Mouse (Mus musculus): ENCODE measurements around the gene Cisd3. TPM values are rescaled to one million over a fixed set of nuclear protein-coding genes. Genes with fewer than 3 reads are reported as not detected.

Cisd3 gene
- polyA plus RNA-seq, 1 experiment from 2014 or later: 42.4 TPM

- Histone ChIP-seq H3K9ac (ENCODE audit: low read depth, low read length) (peak overlapping the region; percentile 43), H3K27ac (ENCODE audit: low read depth, low read length) (peak overlapping the region; percentile 51; the same call in 1 of the 2 replicates), H3K27me3 (replicated peaks; ENCODE audit: control insufficient read depth, insufficient read depth, low read length) (no peaks in the 10 kb centered on the region), H3K4me2 (ENCODE audit: low read length) (no peak overlapping the region; the same call in 1 of the 2 replicates), H3K9me3 (ENCODE audit: control insufficient read depth, low read length) (no peaks in the 10 kb centered on the region), H3K36me3 (ENCODE audit: control insufficient read depth, insufficient read depth, low read length) (peaks cover 23% of the 10 kb centered on the region), H3K4me3 (ENCODE audit: low read length) (no peak overlapping the region), H3K4me1 (ENCODE audit: control insufficient read depth, insufficient read depth, low read depth, low read length) (peaks cover 9% of the 10 kb centered on the region)
- WGBS: 54% methylated on average over 12 of the region's 12 CpGs
- peak; percentile 70 for ATAC-seq
These were observed 5.2 kb upstream of the Cisd3 start for GRCm38 (mm10) chr11:97680430-97680829.

GRCm38 (mm10) chr11:97682504-97683055 lies 3.0 kb upstream of the Cisd3 start:
- 82% methylated on average over 6 of the region's 6 CpGs for WGBS
- no peak overlapping the region for H3K9ac ChIP-seq (ENCODE audit: low read depth, low read length)
- no peaks in the 10 kb centered on the region for H3K27me3 ChIP-seq (replicated peaks; ENCODE audit: control insufficient read depth, insufficient read depth, low read length)
- H3K9me3 ChIP-seq (ENCODE audit: control insufficient read depth, low read length): no peaks in the 10 kb centered on the region
- H3K36me3 ChIP-seq (ENCODE audit: control insufficient read depth, insufficient read depth, low read length): peaks cover 20% of the 10 kb centered on the region
- H3K27ac ChIP-seq (ENCODE audit: low read depth, low read length): no peak overlapping the region
- H3K4me1 ChIP-seq (ENCODE audit: control insufficient read depth, insufficient read depth, low read depth, low read length): peaks cover 13% of the 10 kb centered on the region
- H3K4me3 ChIP-seq (ENCODE audit: low read length): no peak overlapping the region
- ATAC-seq: no peak
- H3K4me2 ChIP-seq (ENCODE audit: low read length): no peak overlapping the region

GRCm38 (mm10) chr11:97684063-97684680 lies 1.5 kb upstream of the Cisd3 start:
- no peak for ATAC-seq
- no peak overlapping the region for H3K4me3 ChIP-seq (ENCODE audit: low read length)
- no peak overlapping the region for H3K4me2 ChIP-seq (ENCODE audit: low read length)
- no peak overlapping the region for H3K9ac ChIP-seq (ENCODE audit: low read depth, low read length)
- 87% methylated on average over 6 of the region's 6 CpGs for WGBS
- H3K36me3 ChIP-seq (ENCODE audit: control insufficient read depth, insufficient read depth, low read length): peaks cover 20% of the 10 kb centered on the region
- no peaks in the 10 kb centered on the region for H3K27me3 ChIP-seq (replicated peaks; ENCODE audit: control insufficient read depth, insufficient read depth, low read length)
- no peaks in the 10 kb centered on the region for H3K9me3 ChIP-seq (ENCODE audit: control insufficient read depth, low read length)
- H3K27ac ChIP-seq (ENCODE audit: low read depth, low read length): no peak overlapping the region
- peaks cover 13% of the 10 kb centered on the region for H3K4me1 ChIP-seq (ENCODE audit: control insufficient read depth, insufficient read depth, low read depth, low read length)

- no peak for ATAC-seq
- peaks cover 13% of the 10 kb centered on the region for H3K4me1 ChIP-seq (ENCODE audit: control insufficient read depth, insufficient read depth, low read depth, low read length)
- no peak overlapping the region for H3K9ac ChIP-seq (ENCODE audit: low read depth, low read length)
- WGBS: 47% methylated on average over 7 of the region's 7 CpGs
- peaks cover 21% of the 10 kb centered on the region for H3K36me3 ChIP-seq (ENCODE audit: control insufficient read depth, insufficient read depth, low read length)
- no peaks in the 10 kb centered on the region for H3K9me3 ChIP-seq (ENCODE audit: control insufficient read depth, low read length)
- no peaks in the 10 kb centered on the region for H3K27me3 ChIP-seq (replicated peaks; ENCODE audit: control insufficient read depth, insufficient read depth, low read length)
- H3K27ac ChIP-seq (ENCODE audit: low read depth, low read length): no peak overlapping the region
- no peak overlapping the region; the same call in 1 of the 2 replicates for H3K4me2 ChIP-seq (ENCODE audit: low read length)
- no peak overlapping the region for H3K4me3 ChIP-seq (ENCODE audit: low read length)
These were observed 860 bp upstream of the Cisd3 start for GRCm38 (mm10) chr11:97684766-97685165.

GRCm38 (mm10) chr11:97686322-97686908 lies 789 bp downstream of the Cisd3 start:
- peak overlapping the region; percentile 50 for H3K4me3 ChIP-seq (ENCODE audit: low read length)
- H3K27ac ChIP-seq (ENCODE audit: low read depth, low read length): no peak overlapping the region
- peak overlapping the region; percentile 70 for H3K9ac ChIP-seq (ENCODE audit: low read depth, low read length)
- no peaks in the 10 kb centered on the region for H3K9me3 ChIP-seq (ENCODE audit: control insufficient read depth, low read length)
- ATAC-seq: no peak
- H3K4me2 ChIP-seq (ENCODE audit: low read length): peak overlapping the region; percentile 95
- no peaks in the 10 kb centered on the region for H3K27me3 ChIP-seq (replicated peaks; ENCODE audit: control insufficient read depth, insufficient read depth, low read length)
- WGBS: 70% methylated on average over 11 of the region's 11 CpGs
- peaks cover 30% of the 10 kb centered on the region for H3K36me3 ChIP-seq (ENCODE audit: control insufficient read depth, insufficient read depth, low read length)
- H3K4me1 ChIP-seq (ENCODE audit: control insufficient read depth, insufficient read depth, low read depth, low read length): peaks cover 9% of the 10 kb centered on the region

- no peak overlapping the region for H3K4me2 ChIP-seq (ENCODE audit: low read length)
- H3K4me1 ChIP-seq (ENCODE audit: control insufficient read depth, insufficient read depth, low read depth, low read length): peaks cover 9% of the 10 kb centered on the region
- H3K27ac ChIP-seq (ENCODE audit: low read depth, low read length): no peak overlapping the region
- H3K9ac ChIP-seq (ENCODE audit: low read depth, low read length): no peak overlapping the region; the same call in 1 of the 2 replicates
- no peaks in the 10 kb centered on the region for H3K9me3 ChIP-seq (ENCODE audit: control insufficient read depth, low read length)
- ATAC-seq: no peak
- 90% methylated on average over 3 of the region's 3 CpGs for WGBS
- H3K27me3 ChIP-seq (replicated peaks; ENCODE audit: control insufficient read depth, insufficient read depth, low read length): no peaks in the 10 kb centered on the region
- peaks cover 31% of the 10 kb centered on the region for H3K36me3 ChIP-seq (ENCODE audit: control insufficient read depth, insufficient read depth, low read length)
- H3K4me3 ChIP-seq (ENCODE audit: low read length): no peak overlapping the region
These were observed 1.4 kb downstream of the Cisd3 start for GRCm38 (mm10) chr11:97687061-97687460.

- Histone ChIP-seq H3K9me3 (ENCODE audit: control insufficient read depth, low read length) (no peaks in the 10 kb centered on the region), H3K4me3 (ENCODE audit: low read length) (no peak overlapping the region), H3K27me3 (replicated peaks; ENCODE audit: control insufficient read depth, insufficient read depth, low read length) (no peaks in the 10 kb centered on the region), H3K36me3 (ENCODE audit: control insufficient read depth, insufficient read depth, low read length) (peaks cover 29% of the 10 kb centered on the region), H3K9ac (ENCODE audit: low read depth, low read length) (no peak overlapping the region), H3K4me2 (ENCODE audit: low read length) (no peak overlapping the region), H3K4me1 (ENCODE audit: control insufficient read depth, insufficient read depth, low read depth, low read length) (peaks cover 20% of the 10 kb centered on the region), H3K27ac (ENCODE audit: low read depth, low read length) (no peak overlapping the region)
- ATAC-seq: no peak
- 23% methylated on average over 10 of the region's 10 CpGs for WGBS
These were observed 4.2 kb downstream of the Cisd3 start for GRCm38 (mm10) chr11:97689861-97690260.

GRCm38 (mm10) chr11:97694435-97694834 lies 8.8 kb downstream of the Cisd3 start:
- H3K27ac ChIP-seq (ENCODE audit: low read depth, low read length): peak overlapping the region; percentile 45
- 0 out of 2 replicates have a peak overlapping the region, but pooled peaks have one; percentile 24 for H3K9ac ChIP-seq (ENCODE audit: low read depth, low read length)
- 61% methylated on average over 4 of the region's 4 CpGs for WGBS
- H3K4me3 ChIP-seq (ENCODE audit: low read length): no peak overlapping the region
- H3K4me1 ChIP-seq (ENCODE audit: control insufficient read depth, insufficient read depth, low read depth, low read length): peaks cover 43% of the 10 kb centered on the region
- H3K9me3 ChIP-seq (ENCODE audit: control insufficient read depth, low read length): no peaks in the 10 kb centered on the region
- no peaks in the 10 kb centered on the region for H3K27me3 ChIP-seq (replicated peaks; ENCODE audit: control insufficient read depth, insufficient read depth, low read length)
- peaks cover 24% of the 10 kb centered on the region for H3K36me3 ChIP-seq (ENCODE audit: control insufficient read depth, insufficient read depth, low read length)
- peak overlapping the region; percentile 52 for H3K4me2 ChIP-seq (ENCODE audit: low read length)
- ATAC-seq: no peak

- Histone ChIP-seq H3K4me1 (ENCODE audit: control insufficient read depth, insufficient read depth, low read depth, low read length) (peaks cover 43% of the 10 kb centered on the region), H3K27me3 (replicated peaks; ENCODE audit: control insufficient read depth, insufficient read depth, low read length) (no peaks in the 10 kb centered on the region), H3K9me3 (ENCODE audit: control insufficient read depth, low read length) (no peaks in the 10 kb centered on the region), H3K27ac (ENCODE audit: low read depth, low read length) (peak overlapping the region; percentile 60), H3K4me3 (ENCODE audit: low read length) (peak overlapping the region; percentile 12), H3K36me3 (ENCODE audit: control insufficient read depth, insufficient read depth, low read length) (peaks cover 18% of the 10 kb centered on the region), H3K4me2 (ENCODE audit: low read length) (peak overlapping the region; percentile 52), H3K9ac (ENCODE audit: low read depth, low read length) (peak overlapping the region; percentile 24; the same call in 1 of the 2 replicates)
- WGBS: 29% methylated on average over 17 of the region's 17 CpGs
- ATAC-seq: peak; percentile 26; the same call in 1 of the 2 replicates
These were observed 9.5 kb downstream of the Cisd3 start for GRCm38 (mm10) chr11:97694921-97695711.
